Mouse (Mus musculus) adrenal gland, postnatal 4 days (tissue): ENCODE results near the gene Sun3. TPM values are rescaled to one million over a fixed set of nuclear protein-coding genes. Genes with fewer than 3 reads are reported as not detected.

Experiments used
- DNase-seq, 2 experiments: peaks; one replicate each; pipeline ENCODE4 v3.0.0; 2021 to 2022; ENCODE audit warnings: low spot score in 2 of 2, mixed read lengths in 2 of 2
- total RNA-seq, 2 experiments: library from RNA; stranded (reverse); gene quantifications; 2 replicates each; pipeline ENCODE4 v1.2.3; 2021

The Sun3 gene
- total RNA-seq, 2 experiments from 2014 or later = not detected

GRCm38 (mm10) chr11:8986058-8986457 is 62.7 kb downstream of the Sun3 start:
- DNase-seq = no peak

GRCm38 (mm10) chr11:8983237-8983861 is 65.4 kb downstream of the Sun3 start:
- DNase-seq = peak; percentile 16 to 63

- no peak for DNase-seq
Measured at GRCm38 (mm10) chr11:8978154-8978553, 70.6 kb downstream of the Sun3 start.

GRCm38 (mm10) chr11:8973166-8973565 is 75.6 kb downstream of the Sun3 start, which contains the start of gene Pkd1l1:
TSS of gene Pkd1l1 (minus strand) at chr11:8973266.
- no peak for DNase-seq

- DNase-seq = no peak
Measured at GRCm38 (mm10) chr11:8972093-8972492, 76.7 kb downstream of the Sun3 start.

GRCm38 (mm10) chr11:8970509-8970908 is 78.3 kb downstream of the Sun3 start:
- no peak for DNase-seq

GRCm38 (mm10) chr11:8968094-8968493 is 80.7 kb downstream of the Sun3 start:
- no peak for DNase-seq

Other genes with a start within 250 kb of the Sun3 start
- under 1 TPM; 0.08 to 0.20 TPM for gene Pkd1l1, start 75.7 kb downstream of the Sun3 start, total RNA-seq
- gene Hus1, start 37.8 kb downstream of the Sun3 start, total RNA-seq = 10 to 100 TPM; 14.1 to 17.7 TPM
- gene Gm11992, start 397 bp downstream of the Sun3 start, total RNA-seq = 1 to 10 TPM in 1 of 2 experiments, under 1 TPM in 1; 0.28 to 1.3 TPM
- 1 to 10 TPM; 6.9 to 9.2 TPM for gene Upp1, start 69.1 kb upstream of the Sun3 start, total RNA-seq
- gene Abca13, start 143.0 kb upstream of the Sun3 start, total RNA-seq = 1 to 10 TPM in 1 of 2 experiments, under 1 TPM in 1; 0.76 to 1.8 TPM